Mouse (Mus musculus) forebrain, embryonic 14.5 days (tissue): Measurements from ENCODE around the gene Dnah14. TPM values are rescaled to one million over a fixed set of nuclear protein-coding genes. Genes with fewer than 3 reads are reported as not detected.
"Not testable (repeated sequence)": the region's sequence is repeated elsewhere in the genome, so short reads cannot be mapped to it uniquely, and the experiment has no call there.

ENCODE experiments used
- ATAC-seq: fragments of 200-750 bp; cut with Nextera tagmentation; 2 replicates; pipeline ENCODE4 v1.8.0; 2017; ENCODE audit warnings: mild to moderate bottlenecking, moderate library complexity
- DNase-seq: peaks from one replicate; pipeline ENCODE4 v3.0.0-alpha.2; 2015; ENCODE audit warnings: low spot score
- H3K27ac ChIP-seq: fragments of 300-500 bp; sonication (generic); 2 replicates; pipeline ENCODE4 v1.5.1; 2014; ENCODE audit warnings: low read depth, mild to moderate bottlenecking, control low read depth, low read length, moderate library complexity
- H3K27me3 ChIP-seq: fragments of 300-500 bp; sonication (generic); replicated peaks from 2 replicates; pipeline ENCODE4 v1.6.1; 2014; ENCODE audit warnings: low read length, control low read depth, mixed read lengths; ENCODE audit not compliant: control insufficient read depth, insufficient read depth
- H3K36me3 ChIP-seq: fragments of 300-500 bp; sonication (generic); 2 replicates; pipeline ENCODE4 v1.6.1; 2014; ENCODE audit warnings: low read length, control low read depth; ENCODE audit not compliant: control insufficient read depth, insufficient read depth
- H3K4me1 ChIP-seq: fragments of 300-500 bp; sonication (generic); 2 replicates; pipeline ENCODE4 v1.6.1; 2014; ENCODE audit warnings: antibody characterized with exemption, low read length, control low read depth; ENCODE audit not compliant: control insufficient read depth, insufficient read depth
- H3K4me2 ChIP-seq: fragments of 300-500 bp; sonication (generic); 2 replicates; pipeline ENCODE4 v1.6.1; 2014; ENCODE audit warnings: mild to moderate bottlenecking, control low read depth, low read length
- H3K4me3 ChIP-seq: fragments of 300-500 bp; sonication (generic); 2 replicates; pipeline ENCODE4 v1.5.1; 2014; ENCODE audit warnings: low read depth, low read length, control low read depth
- H3K9ac ChIP-seq: fragments of 300-500 bp; sonication (generic); 2 replicates; pipeline ENCODE4 v1.6.1; 2014; ENCODE audit warnings: mild to moderate bottlenecking, low read length, control low read depth, moderate library complexity
- H3K9me3 ChIP-seq: fragments of 300-500 bp; sonication (generic); replicated peaks from 2 replicates; pipeline ENCODE4 v1.6.1; 2016; ENCODE audit warnings: low read length, control low read depth, mixed read lengths; ENCODE audit not compliant: control insufficient read depth
- WGBS: fragments of 180-500 bp; shearing (Covaris S2); extraction: QIAGEN DNeasy Blood & Tissue Kit; methylation state at CpG from one replicate; pipeline ENCODE4 v1.1.7; 2014; 5-methylcytosine and 5-hydroxymethylcytosine counted together
- polyA plus RNA-seq: library from polyadenylated mRNA; unstranded; fragments of >200 nt; fragmentation: Nextera tagmentation; extraction: Ambion mirVana; gene quantifications from 2 replicates; pipeline ENCODE4 v1.2.1, GENCODE M21; 2014

The Dnah14 gene
- polyA plus RNA-seq, 1 experiment from 2014 or later: 1.2 TPM

- Histone ChIP-seq H3K4me1 (no peaks in the 10 kb centered on the region), H3K9me3 (no peaks in the 10 kb centered on the region), H3K27me3 (no peaks in the 10 kb centered on the region), H3K36me3 (no peaks in the 10 kb centered on the region), H3K4me3 (no peak overlapping the region), H3K4me2 (no peak overlapping the region), H3K27ac (no peak overlapping the region), H3K9ac (no peak overlapping the region)
- peak; percentile 10 for DNase-seq
- ATAC-seq: no peak
- WGBS: 53% methylated on average over 5 of the region's 5 CpGs
These were observed 152.3 kb downstream of the Dnah14 start for GRCm38 (mm10) chr1:181728707-181729106.

GRCm38 (mm10) chr1:181733517-181733916 lies 157.2 kb downstream of the Dnah14 start:
- Histone ChIP-seq H3K36me3 (no peaks in the 10 kb centered on the region), H3K4me2 (no peak overlapping the region), H3K4me1 (no peaks in the 10 kb centered on the region), H3K27ac (no peak overlapping the region), H3K9me3 (no peaks in the 10 kb centered on the region), H3K9ac (no peak overlapping the region), H3K4me3 (no peak overlapping the region), H3K27me3 (no peaks in the 10 kb centered on the region)
- 90% methylated on average over 5 of the region's 5 CpGs for WGBS
- DNase-seq (no peak), ATAC-seq (no peak)

- 41% methylated on average over 5 of the region's 5 CpGs for WGBS
- no peak for DNase-seq
- no peak for ATAC-seq
These were observed 163.9 kb downstream of the Dnah14 start for GRCm38 (mm10) chr1:181740259-181740658.

GRCm38 (mm10) chr1:181742251-181742885 lies 166.0 kb downstream of the Dnah14 start:
- no peaks in the 10 kb centered on the region for H3K9me3 ChIP-seq
- H3K4me3 ChIP-seq: no peak overlapping the region
- no peaks in the 10 kb centered on the region for H3K27me3 ChIP-seq
- no peak for ATAC-seq
- peak; percentile 47 for DNase-seq
- H3K4me2 ChIP-seq: no peak overlapping the region
- H3K9ac ChIP-seq: no peak overlapping the region
- no peaks in the 10 kb centered on the region for H3K4me1 ChIP-seq
- 54% methylated on average over 4 of the region's 4 CpGs for WGBS
- H3K36me3 ChIP-seq: no peaks in the 10 kb centered on the region
- no peak overlapping the region for H3K27ac ChIP-seq

More at GRCm38 (mm10) chr1:181740259-181740658, 163.9 kb downstream of the Dnah14 start:
- Histone ChIP-seq H3K36me3 (no peaks in the 10 kb centered on the region), H3K27me3 (no peaks in the 10 kb centered on the region), H3K9ac (no peak overlapping the region), H3K4me2 (no peak overlapping the region), H3K9me3 (no peaks in the 10 kb centered on the region), H3K4me3 (no peak overlapping the region), H3K4me1 (no peaks in the 10 kb centered on the region), H3K27ac (no peak overlapping the region)

GRCm38 (mm10) chr1:181769392-181769791 lies 193.0 kb downstream of the Dnah14 start:
- Histone ChIP-seq H3K27me3 (no peaks in the 10 kb centered on the region), H3K9ac (no peak overlapping the region), H3K4me3 (no peak overlapping the region), H3K9me3 (no peaks in the 10 kb centered on the region), H3K27ac (no peak overlapping the region), H3K4me1 (no peaks in the 10 kb centered on the region), H3K36me3 (no peaks in the 10 kb centered on the region), H3K4me2 (no peak overlapping the region)
- ATAC-seq: no peak
- WGBS: 66% methylated on average over 14 of the region's 14 CpGs
- no peak for DNase-seq

- WGBS: 95% methylated on average over 3 of the region's 3 CpGs
- no peak for DNase-seq
These were observed 195.5 kb downstream of the Dnah14 start for GRCm38 (mm10) chr1:181771871-181772270.

GRCm38 (mm10) chr1:181776541-181776940 lies 200.2 kb downstream of the Dnah14 start:
- no peak for ATAC-seq
- WGBS: 71% methylated on average over 1 of the region's 1 CpGs
- Histone ChIP-seq H3K4me2 (no peak overlapping the region), H3K9ac (no peak overlapping the region), H3K27me3 (no peaks in the 10 kb centered on the region), H3K36me3 (no peaks in the 10 kb centered on the region), H3K9me3 (no peaks in the 10 kb centered on the region), H3K27ac (no peak overlapping the region), H3K4me3 (no peak overlapping the region), H3K4me1 (no peaks in the 10 kb centered on the region)
- no peak for DNase-seq

More at GRCm38 (mm10) chr1:181771871-181772270, 195.5 kb downstream of the Dnah14 start:
- no peaks in the 10 kb centered on the region for H3K9me3 ChIP-seq
- H3K4me3 ChIP-seq: no peak overlapping the region
- H3K4me1 ChIP-seq: no peaks in the 10 kb centered on the region
- H3K27ac ChIP-seq: no peak overlapping the region
- H3K4me2 ChIP-seq: no peak overlapping the region
- H3K27me3 ChIP-seq: no peaks in the 10 kb centered on the region
- H3K36me3 ChIP-seq: no peaks in the 10 kb centered on the region
- no peak for ATAC-seq
- H3K9ac ChIP-seq: no peak overlapping the region

- not testable (repeated sequence) for H3K4me1 ChIP-seq, H3K36me3 ChIP-seq, H3K27ac ChIP-seq, ATAC-seq, H3K27me3 ChIP-seq, DNase-seq, H3K4me3 ChIP-seq, H3K9ac ChIP-seq, H3K9me3 ChIP-seq, H3K4me2 ChIP-seq
- WGBS: 97% methylated on average over 11 of the region's 11 CpGs
These were observed 206.2 kb downstream of the Dnah14 start for GRCm38 (mm10) chr1:181782600-181782999.

- no peak for ATAC-seq
- no peaks in the 10 kb centered on the region for H3K27me3 ChIP-seq
- H3K36me3 ChIP-seq: no peaks in the 10 kb centered on the region
- no peak overlapping the region for H3K27ac ChIP-seq
- peak; percentile 6 for DNase-seq
- no peak overlapping the region for H3K4me2 ChIP-seq
- 42% methylated on average over 6 of the region's 6 CpGs for WGBS
- peaks cover 2% of the 10 kb centered on the region; the same call in 1 of the 2 replicates for H3K4me1 ChIP-seq
- no peak overlapping the region for H3K9ac ChIP-seq
- H3K4me3 ChIP-seq: no peak overlapping the region
- H3K9me3 ChIP-seq: no peaks in the 10 kb centered on the region
These were observed 213.6 kb downstream of the Dnah14 start for GRCm38 (mm10) chr1:181789952-181790351.
